Mouse (Mus musculus): ENCODE measurements around the gene Zbtb12. TPM values are rescaled to one million over a fixed set of nuclear protein-coding genes. Genes with fewer than 3 reads are reported as not detected.

Gene Zbtb12
- polyA plus RNA-seq, 1 experiment = 16.3 TPM

DNA sequence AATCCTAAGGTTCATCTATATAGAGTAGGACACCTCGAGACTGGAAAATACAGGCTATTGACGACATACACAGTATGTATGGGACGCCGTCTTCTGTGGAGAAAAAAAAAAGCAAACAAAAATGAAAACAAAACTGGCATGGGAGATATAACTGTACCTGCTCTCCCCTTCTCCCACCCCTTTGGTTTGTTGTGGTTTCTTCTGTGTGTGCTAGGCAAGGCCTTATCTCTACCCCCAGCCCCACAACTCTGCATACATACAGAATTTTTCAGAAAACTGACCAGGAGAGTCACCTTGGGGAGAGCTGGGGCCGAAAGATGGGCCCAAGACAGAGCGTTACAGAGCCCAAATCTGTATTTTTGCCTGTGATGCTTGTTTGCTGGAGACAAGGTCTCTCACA lies 5.4 kb downstream of the Zbtb12 start:
- no peak for DNase-seq
- H3K4me1 ChIP-seq (replicated peaks; ENCODE audit: control insufficient read depth, insufficient read depth, low read length) = peaks cover 7% of the 10 kb centered on the region
- no peak overlapping the region for H3K4me3 ChIP-seq (ENCODE audit: control insufficient read depth, insufficient read depth, low read length)
- H3K36me3 ChIP-seq (ENCODE audit: control insufficient read depth, insufficient read depth, low read length) = no peaks in the 10 kb centered on the region
- H3K27me3 ChIP-seq (ENCODE audit: control insufficient read depth, insufficient read depth, low read length) = no peaks in the 10 kb centered on the region
- 88% methylated on average over 6 of the region's 6 CpGs for WGBS
- TF ChIP-seq CTCF (IDR thresholded peaks at IDR 0.05; ENCODE audit: borderline replicate concordance, control insufficient read depth, extremely low read depth, insufficient read depth, low read length, poor library complexity) (no peak), POLR2A (IDR thresholded peaks at IDR 0.05; ENCODE audit: control insufficient read depth, extremely low read depth, insufficient read depth, low read length, poor library complexity) (no peak)
- H3K27ac ChIP-seq (ENCODE audit: control insufficient read depth, insufficient read depth, low read length) = no peak overlapping the region

DNA sequence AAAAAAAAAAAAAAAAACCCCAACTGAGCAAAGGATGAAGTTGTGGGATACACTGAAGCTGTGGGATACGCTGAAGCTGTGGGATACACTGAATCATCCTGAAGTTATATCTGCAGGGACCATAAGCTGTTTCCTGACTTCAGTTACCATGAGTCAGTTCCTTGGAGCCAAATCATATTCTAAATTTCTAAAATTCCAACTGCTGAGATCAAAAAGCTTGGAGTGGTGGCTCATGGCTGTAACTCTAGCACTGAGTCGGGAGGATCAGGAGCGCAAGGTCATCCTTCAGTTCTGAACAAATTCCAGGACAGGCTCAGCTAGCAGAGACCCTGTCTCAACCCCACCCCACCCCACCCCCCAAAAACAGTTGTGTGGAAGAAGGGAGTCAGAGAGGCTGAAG lies 6.3 kb downstream of the Zbtb12 start:
- no peak overlapping the region for H3K4me3 ChIP-seq (ENCODE audit: control insufficient read depth, insufficient read depth, low read length)
- DNase-seq = no peak
- whole genome bisulfite sequencing = 95% methylated on average over 3 of the region's 3 CpGs
- no peaks in the 10 kb centered on the region for H3K27me3 ChIP-seq (ENCODE audit: control insufficient read depth, insufficient read depth, low read length)
- no peaks in the 10 kb centered on the region for H3K4me1 ChIP-seq (replicated peaks; ENCODE audit: control insufficient read depth, insufficient read depth, low read length)
- TF ChIP-seq POLR2A (IDR thresholded peaks at IDR 0.05; ENCODE audit: control insufficient read depth, extremely low read depth, insufficient read depth, low read length, poor library complexity) = no peak
- TF ChIP-seq CTCF (IDR thresholded peaks at IDR 0.05; ENCODE audit: borderline replicate concordance, control insufficient read depth, extremely low read depth, insufficient read depth, low read length, poor library complexity) = no peak
- no peak overlapping the region for H3K27ac ChIP-seq (ENCODE audit: control insufficient read depth, insufficient read depth, low read length)
- H3K36me3 ChIP-seq (ENCODE audit: control insufficient read depth, insufficient read depth, low read length) = no peaks in the 10 kb centered on the region

DNA sequence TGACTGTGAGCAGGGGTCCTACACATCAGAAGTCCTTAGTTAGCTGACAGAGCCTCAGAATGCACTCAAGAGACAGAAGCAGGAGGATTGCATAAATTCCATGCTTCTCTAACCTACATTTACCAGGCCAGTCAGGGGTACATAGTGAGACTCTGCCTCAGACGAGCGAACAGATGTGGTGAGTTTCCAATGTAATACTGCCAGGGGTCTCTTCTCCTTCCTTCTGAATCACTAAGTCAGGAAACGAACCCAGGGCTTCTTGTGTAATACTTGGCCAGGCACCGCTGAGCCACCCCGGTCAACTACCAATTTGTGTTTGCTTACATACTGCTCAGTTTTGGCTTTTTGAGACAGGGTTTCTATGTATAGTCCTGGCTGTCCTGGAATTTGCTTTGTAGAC lies 8.7 kb downstream of the Zbtb12 start:
- H3K36me3 ChIP-seq (ENCODE audit: control insufficient read depth, insufficient read depth, low read length) = no peaks in the 10 kb centered on the region
- WGBS = 76% methylated on average over 5 of the region's 5 CpGs
- H3K4me3 ChIP-seq (ENCODE audit: control insufficient read depth, insufficient read depth, low read length) = no peak overlapping the region
- TF ChIP-seq CTCF (IDR thresholded peaks at IDR 0.05; ENCODE audit: borderline replicate concordance, control insufficient read depth, extremely low read depth, insufficient read depth, low read length, poor library complexity) (no peak), POLR2A (IDR thresholded peaks at IDR 0.05; ENCODE audit: control insufficient read depth, extremely low read depth, insufficient read depth, low read length, poor library complexity) (no peak)
- no peak overlapping the region for H3K27ac ChIP-seq (ENCODE audit: control insufficient read depth, insufficient read depth, low read length)
- H3K4me1 ChIP-seq (replicated peaks; ENCODE audit: control insufficient read depth, insufficient read depth, low read length) = no peaks in the 10 kb centered on the region
- DNase-seq = no peak
- H3K27me3 ChIP-seq (ENCODE audit: control insufficient read depth, insufficient read depth, low read length) = no peaks in the 10 kb centered on the region

DNA sequence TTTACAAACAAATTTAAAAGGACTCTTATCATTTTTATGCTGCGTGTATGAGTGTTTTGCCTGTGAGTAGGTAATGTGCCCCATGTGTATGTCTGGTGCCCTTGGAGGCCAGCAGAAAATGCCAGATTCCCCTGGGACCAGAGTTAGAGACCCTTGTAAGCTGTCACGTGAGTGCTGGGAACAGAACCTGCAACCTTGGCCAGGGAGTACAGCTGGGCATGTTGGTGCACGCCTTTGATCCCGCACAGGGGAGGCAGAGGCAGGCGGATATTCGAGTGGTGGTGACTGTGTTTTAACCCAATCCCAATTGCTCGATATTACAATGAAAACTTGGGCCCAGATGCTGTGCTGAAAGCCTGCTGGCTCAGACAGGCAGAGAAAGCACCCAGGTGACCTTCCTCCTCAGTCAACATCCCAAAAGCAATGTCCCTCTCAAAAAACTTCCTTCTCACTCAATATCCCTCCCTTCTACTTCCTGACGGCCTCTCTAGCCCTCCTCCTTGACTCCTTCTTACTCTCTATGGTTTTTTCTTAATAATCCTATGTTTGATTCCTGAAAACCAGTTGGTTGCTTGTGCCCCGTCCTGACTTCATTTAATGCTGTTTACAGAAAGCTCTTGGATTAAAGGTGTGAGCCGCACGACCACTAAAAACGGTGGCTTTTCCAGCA lies 10.9 kb downstream of the Zbtb12 start:
- Histone ChIP-seq H3K27me3 (ENCODE audit: control insufficient read depth, insufficient read depth, low read length) (no peaks in the 10 kb centered on the region), H3K36me3 (ENCODE audit: control insufficient read depth, insufficient read depth, low read length) (no peaks in the 10 kb centered on the region), H3K4me3 (ENCODE audit: control insufficient read depth, insufficient read depth, low read length) (no peak overlapping the region), H3K4me1 (replicated peaks; ENCODE audit: control insufficient read depth, insufficient read depth, low read length) (peaks cover 9% of the 10 kb centered on the region), H3K27ac (ENCODE audit: control insufficient read depth, insufficient read depth, low read length) (no peak overlapping the region)
- no peak for TF ChIP-seq CTCF (IDR thresholded peaks at IDR 0.05; ENCODE audit: borderline replicate concordance, control insufficient read depth, extremely low read depth, insufficient read depth, low read length, poor library complexity)
- no peak for TF ChIP-seq POLR2A (IDR thresholded peaks at IDR 0.05; ENCODE audit: control insufficient read depth, extremely low read depth, insufficient read depth, low read length, poor library complexity)
- DNase-seq = no peak
- 97% methylated on average over 12 of the region's 12 CpGs for WGBS

DNA sequence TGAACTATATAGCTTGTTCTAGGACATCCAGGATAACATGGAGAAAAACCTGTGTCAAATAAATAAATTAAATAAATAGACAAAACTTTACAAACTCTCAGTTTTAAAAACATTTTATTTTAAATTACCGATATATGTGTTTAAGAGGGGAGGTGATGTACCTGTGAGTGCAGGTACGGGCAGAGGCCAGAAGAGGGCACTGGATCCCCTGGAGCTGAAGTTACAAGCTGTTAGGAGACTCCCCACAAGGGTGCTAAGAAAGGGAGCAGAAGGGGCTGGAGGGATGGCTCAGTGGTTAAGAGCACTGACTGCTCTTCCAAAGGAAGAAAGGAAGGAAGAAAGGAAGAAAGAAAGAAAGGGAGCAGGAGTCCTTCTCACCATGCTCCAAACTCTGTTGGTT lies 12.1 kb downstream of the Zbtb12 start:
- peaks cover 16% of the 10 kb centered on the region for H3K4me1 ChIP-seq (replicated peaks; ENCODE audit: control insufficient read depth, insufficient read depth, low read length)
- H3K4me3 ChIP-seq (ENCODE audit: control insufficient read depth, insufficient read depth, low read length) = no peak overlapping the region
- H3K27ac ChIP-seq (ENCODE audit: control insufficient read depth, insufficient read depth, low read length) = no peak overlapping the region
- 97% methylated on average over 2 of the region's 2 CpGs for WGBS
- no peak for DNase-seq
- H3K36me3 ChIP-seq (ENCODE audit: control insufficient read depth, insufficient read depth, low read length) = no peaks in the 10 kb centered on the region
- TF ChIP-seq POLR2A (IDR thresholded peaks at IDR 0.05; ENCODE audit: control insufficient read depth, extremely low read depth, insufficient read depth, low read length, poor library complexity) = no peak
- no peak for TF ChIP-seq CTCF (IDR thresholded peaks at IDR 0.05; ENCODE audit: borderline replicate concordance, control insufficient read depth, extremely low read depth, insufficient read depth, low read length, poor library complexity)
- no peaks in the 10 kb centered on the region for H3K27me3 ChIP-seq (ENCODE audit: control insufficient read depth, insufficient read depth, low read length)

DNA sequence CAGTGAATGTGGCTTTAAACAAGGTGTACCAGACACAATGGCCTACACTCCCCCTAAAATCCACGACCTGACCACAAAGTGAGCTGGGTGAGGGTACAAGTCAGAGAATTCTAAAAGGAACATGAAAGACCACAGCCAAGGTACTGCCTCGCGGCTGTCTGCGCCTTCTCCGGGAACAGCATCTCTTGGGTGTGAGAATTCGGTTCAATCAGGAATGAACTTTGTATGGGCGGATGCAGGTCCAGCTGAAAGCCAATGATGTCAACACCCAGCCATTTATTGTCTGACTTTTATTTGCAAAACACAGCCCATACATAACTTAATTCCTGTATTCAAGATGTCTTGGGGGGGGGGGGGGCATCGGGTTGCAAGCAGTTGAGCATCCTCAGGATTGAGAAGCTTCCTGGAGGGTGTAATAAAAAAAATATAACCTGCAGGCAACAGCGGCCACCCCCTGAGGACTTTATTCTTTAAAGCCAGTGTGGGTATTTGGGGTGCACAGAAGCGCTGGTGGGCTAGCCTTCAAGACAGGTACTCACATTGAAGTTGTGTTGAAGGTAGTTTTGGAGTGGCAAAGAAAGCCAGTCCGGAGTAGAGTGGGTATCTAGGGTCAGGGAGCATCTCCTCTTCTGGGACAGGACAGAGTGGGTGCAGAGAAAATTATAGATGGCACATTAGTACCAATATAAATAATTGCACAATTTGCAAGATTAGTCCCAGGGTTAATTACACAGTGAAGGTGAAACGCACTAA lies 14.0 kb downstream of the Zbtb12 start:
- Histone ChIP-seq H3K36me3 (ENCODE audit: control insufficient read depth, insufficient read depth, low read length) (no peaks in the 10 kb centered on the region), H3K4me1 (replicated peaks; ENCODE audit: control insufficient read depth, insufficient read depth, low read length) (peaks cover 21% of the 10 kb centered on the region), H3K4me3 (ENCODE audit: control insufficient read depth, insufficient read depth, low read length) (no peak overlapping the region), H3K27ac (ENCODE audit: control insufficient read depth, insufficient read depth, low read length) (no peak overlapping the region), H3K27me3 (ENCODE audit: control insufficient read depth, insufficient read depth, low read length) (no peaks in the 10 kb centered on the region)
- TF ChIP-seq POLR2A (IDR thresholded peaks at IDR 0.05; ENCODE audit: control insufficient read depth, extremely low read depth, insufficient read depth, low read length, poor library complexity) (no peak), CTCF (IDR thresholded peaks at IDR 0.05; ENCODE audit: borderline replicate concordance, control insufficient read depth, extremely low read depth, insufficient read depth, low read length, poor library complexity) (no peak)
- no peak for DNase-seq
- 83% methylated on average over 12 of the region's 12 CpGs for WGBS
